Mouse (Mus musculus) neutrophil, adult 5-6 weeks (primary cell): Measurements from ENCODE around the gene Dnttip1. TPM values are rescaled to one million over a fixed set of nuclear protein-coding genes. Genes with fewer than 3 reads are reported as not detected.
A peak's percentile ranks its signal among the peaks of the same experiment; 100 is the strongest.
"Not testable (repeated sequence)": the region's sequence is repeated elsewhere in the genome, so short reads cannot be mapped to it uniquely, and the experiment has no call there.

Experiments used
- ATAC-seq: fragments of 151-379, 151-347 bp; 2 replicates; pipeline ENCODE4 v1.8.0; 2017; ENCODE audit warnings: mild to moderate bottlenecking, moderate TSS enrichment; ENCODE audit not compliant: insufficient number of reproducible peaks, poor library complexity, low FRiP score, severe bottlenecking; ENCODE audit errors: extremely low read depth
- total RNA-seq: library from RNA; stranded (forward); fragments of 200-1000 nt; gene quantifications from 2 replicates; pipeline ENCODE4 v1.2.3, GENCODE M21; 2017

The Dnttip1 gene
- total RNA-seq, 1 experiment from 2014 or later, result 26.7 TPM

DNA sequence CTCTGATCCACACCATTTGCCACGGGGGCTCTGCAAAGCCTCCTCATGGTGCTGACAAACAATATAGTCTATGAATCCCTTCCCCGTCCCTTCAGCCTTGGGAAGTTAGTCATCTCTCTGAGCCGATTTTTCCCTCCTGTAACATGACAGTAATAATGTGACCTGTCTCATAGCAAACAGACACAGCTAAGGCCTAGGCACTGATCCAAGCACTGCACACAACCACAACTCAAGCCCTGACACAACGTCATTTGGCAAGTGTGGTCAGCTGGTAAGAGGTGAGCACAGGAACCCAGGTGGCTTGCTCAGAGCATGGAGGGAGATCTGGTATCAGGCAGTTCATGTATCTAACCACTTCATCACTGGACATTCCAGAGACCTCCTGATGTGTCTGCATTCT, 50.1 kb downstream of the Dnttip1 start:
- ATAC-seq, result no peak

DNA sequence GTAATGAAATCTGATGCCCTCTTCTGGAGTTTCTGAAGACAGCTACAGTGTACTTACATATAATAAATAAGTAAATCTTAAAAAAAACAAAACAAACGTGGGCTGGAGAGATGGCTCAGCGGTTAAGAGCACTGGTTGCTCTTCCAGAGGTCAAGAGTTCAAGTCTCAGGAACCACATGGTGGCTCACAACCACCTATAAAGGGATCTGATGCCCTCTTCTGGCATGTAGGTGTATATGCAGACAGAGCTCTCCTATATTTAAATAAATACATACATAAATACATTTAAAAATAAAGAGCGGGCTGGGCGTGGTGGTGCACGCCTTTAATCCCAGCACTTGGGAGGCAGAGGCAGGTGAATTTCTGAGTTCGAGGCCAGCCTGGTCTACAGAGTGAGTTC, 52.8 kb downstream of the Dnttip1 start:
- ATAC-seq, result not testable (repeated sequence)

DNA sequence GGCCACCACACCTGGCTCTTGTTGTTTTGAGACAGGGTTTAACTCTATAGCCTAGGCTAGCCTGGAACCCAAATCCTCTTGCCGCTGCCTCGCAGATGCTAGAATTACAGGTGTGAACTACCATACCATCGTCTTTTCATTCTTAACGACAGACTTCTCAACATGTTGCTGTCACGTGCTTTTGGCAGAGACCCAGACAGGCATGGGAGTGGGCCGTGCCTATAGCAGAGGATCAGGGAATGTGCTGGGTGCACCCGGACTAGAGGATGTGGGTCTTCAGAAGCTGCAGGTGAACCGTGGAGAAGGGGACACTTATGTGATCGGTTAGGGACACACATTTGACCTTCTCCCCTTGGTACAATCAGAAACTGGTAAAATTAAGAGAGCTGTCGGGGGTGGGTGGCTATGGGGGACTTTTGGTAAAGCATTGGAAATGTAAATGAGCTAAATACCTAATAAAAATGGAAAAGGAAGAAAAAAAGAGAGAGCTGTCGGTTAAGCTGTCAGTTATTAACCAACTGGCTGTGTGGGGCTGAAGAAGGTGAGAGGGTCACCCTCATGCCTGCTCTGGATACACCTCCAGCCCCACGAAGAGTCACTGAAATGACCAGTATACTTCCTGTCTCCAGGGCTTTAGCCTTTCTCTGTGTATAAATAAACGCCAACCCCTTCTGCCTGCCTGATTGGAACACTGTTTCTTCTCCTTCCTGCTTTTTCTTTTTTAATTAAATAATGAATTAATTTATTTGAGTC, 54.6 kb downstream of the Dnttip1 start:
- ATAC-seq, result no peak

DNA sequence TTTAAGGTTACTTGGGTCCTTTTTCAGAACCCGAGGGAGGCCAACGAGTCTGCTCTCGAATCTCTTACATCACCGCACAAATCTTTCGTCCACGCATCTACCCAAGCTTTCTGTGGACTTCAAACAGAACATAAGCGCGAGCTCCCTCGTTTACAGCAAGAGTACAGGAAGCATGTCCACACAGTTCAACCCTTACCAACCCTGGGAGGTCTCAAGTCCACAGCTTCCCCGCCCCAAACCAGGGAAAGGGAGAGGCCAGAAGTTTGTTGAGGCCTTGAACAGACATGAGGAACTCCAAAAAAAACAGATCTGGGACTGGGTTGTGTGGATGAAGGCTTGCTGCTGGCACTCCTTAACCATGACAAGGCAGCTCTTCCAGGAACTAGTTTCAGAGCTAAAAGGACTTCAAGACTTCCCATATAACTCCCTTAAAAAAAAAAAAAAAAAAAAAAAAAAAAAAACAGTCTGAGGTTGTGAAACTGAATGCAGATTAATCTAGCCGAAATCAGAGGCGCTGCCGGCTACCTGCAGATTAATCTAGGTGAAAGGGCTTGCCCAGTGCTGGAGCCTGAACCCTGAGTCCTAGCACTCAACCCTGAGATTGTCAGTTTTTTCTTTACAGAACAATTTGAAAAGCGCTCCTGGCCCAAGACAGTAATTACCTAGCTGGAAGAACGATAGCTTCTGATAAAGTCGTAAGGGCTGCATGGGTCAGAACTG, 57.6 kb downstream of the Dnttip1 start:
- ATAC-seq, result no peak

DNA sequence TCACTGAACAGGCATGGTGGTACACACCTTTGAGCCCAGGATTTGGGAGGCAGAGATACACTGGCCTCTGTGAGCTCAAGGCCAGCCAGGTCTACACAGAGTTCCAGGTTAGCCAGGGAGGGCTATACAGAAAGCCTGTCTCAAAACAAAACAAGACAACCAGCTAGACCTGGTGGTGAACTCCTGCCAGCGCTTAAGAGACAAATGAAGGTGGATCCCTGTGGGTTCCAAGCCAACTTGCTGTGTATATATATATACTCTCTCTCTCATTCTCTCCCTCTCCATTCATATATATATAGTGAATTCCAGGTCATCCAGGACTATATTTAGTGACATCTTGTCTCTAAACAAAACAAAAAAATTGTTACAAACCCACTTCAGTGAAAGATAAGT, 58.1 kb downstream of the Dnttip1 start:
- no peak for ATAC-seq

DNA sequence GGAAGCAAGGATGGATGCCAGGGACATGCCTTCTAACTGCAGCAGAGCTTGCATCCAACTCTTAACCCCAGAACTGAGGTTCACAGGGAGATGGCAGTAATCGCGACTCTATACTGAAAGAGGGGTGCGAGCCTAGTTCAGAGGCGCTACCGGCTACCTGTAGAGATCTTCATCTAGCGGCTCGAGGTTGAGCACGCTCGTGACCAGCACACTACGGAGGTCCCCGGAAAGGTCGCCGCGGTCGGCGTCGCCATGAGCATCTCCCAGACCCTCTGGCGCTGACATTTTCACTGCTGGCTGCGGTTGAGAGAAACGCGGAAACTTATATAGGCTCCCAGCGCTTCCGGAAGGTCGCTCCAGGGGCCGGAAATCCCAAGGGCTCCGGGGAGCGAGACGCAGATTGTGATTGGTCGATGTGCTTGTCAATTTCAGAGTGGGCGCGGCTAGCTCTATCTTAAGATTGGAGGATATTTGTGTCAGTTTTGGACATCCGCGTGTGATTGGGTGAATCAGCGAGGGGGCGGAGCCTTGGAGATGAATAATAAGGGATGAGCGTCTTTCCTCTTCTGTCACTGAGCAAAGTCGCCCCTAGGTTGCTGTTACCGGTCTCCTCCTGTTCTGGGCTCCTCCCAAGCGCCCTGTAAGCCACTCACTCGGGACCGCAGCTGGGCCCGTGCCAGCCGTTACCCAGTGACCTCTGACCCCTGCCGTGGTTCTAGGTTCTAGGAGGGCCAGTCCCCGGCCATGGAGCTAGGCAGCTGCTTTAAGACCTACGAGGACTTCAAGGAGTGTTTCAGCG, 58.9 kb downstream of the Dnttip1 start, which contains the start of the genes Acot8 and Zswim3:
Gene Acot8 (minus strand): TSS at position 350 of the 799 bp plus-strand sequence.
Gene Zswim3 (plus strand): TSS at position 566 of the 799 bp plus-strand sequence.
- ATAC-seq, result peak; percentile 96

DNA sequence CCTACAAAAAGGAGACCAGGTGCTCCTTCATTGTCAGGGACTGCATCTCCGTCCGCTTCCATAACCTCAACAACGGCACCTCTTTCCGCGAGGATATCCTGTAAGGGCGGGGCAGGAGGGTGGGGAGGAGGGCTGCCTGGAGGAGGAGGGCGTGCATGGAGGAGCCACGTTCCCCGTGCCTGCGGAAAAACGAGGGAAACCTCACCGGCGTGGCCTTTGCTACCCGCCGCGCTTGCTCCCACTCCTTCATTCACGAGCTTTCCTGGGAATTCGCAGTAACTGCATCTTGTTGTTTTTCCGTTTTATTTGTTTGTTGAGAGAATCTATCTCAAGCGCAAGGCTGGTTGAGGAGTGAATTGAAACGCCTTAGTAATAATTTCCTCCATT, 59.5 kb downstream of the Dnttip1 start:
- no peak for ATAC-seq

DNA sequence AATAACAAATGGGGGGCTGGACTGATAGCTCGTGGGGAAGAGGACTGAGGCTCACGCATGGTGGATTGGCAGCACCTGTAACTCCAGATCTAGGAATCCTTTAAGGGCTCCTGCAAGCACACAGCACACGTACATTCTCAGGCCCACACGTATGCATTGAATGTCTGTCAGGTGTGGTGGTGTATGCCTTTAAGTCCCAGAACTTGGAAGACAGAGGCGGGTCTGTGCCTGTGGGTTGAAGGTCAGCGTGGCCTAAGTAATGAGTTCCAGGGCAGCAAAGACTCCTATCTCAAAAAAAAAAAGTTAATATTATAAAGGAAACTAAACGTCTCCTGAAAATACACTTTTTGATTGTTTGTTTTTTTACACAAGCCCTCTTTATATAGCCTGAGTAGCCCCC, 60.8 kb downstream of the Dnttip1 start:
- no peak for ATAC-seq

DNA sequence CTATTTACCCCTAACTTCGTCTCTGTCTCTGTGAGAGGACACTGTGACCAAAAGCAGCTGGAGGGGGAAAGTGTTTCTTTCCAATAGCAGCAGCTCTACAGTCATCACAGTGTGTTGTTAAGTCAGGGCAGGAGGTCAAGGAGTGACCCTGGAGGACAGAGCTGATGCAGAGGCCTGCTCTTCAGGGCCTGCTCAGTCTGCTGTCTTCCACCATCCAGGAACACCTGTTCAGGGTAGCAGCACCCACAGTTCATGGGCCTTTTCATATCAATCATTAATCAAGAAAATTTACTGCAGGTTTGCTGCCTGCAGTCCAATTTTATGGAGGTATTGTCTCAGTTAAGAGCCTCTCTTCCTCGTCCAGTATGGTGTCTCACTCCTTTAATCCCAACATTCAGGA, 67.8 kb downstream of the Dnttip1 start:
- no peak for ATAC-seq

DNA sequence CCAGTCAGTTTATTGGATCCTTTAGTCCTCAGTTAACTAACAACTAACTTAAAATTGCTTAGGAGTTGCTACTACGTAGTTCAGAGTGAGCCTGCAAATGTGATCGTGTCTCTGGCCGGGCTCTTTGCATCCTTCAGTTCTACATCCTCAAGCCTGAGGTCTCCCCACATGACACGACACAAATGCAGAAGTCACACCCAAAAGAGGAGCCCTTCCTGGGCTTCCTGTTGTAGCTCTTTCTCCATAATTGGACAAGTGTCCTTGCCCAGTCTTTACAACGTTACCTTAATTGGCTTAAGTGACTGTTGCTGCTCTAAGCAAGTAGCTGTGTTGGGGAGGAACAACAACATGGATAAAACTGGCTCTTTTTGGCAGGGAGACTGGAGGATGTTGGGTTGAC, 69.6 kb downstream of the Dnttip1 start:
- no peak for ATAC-seq

DNA sequence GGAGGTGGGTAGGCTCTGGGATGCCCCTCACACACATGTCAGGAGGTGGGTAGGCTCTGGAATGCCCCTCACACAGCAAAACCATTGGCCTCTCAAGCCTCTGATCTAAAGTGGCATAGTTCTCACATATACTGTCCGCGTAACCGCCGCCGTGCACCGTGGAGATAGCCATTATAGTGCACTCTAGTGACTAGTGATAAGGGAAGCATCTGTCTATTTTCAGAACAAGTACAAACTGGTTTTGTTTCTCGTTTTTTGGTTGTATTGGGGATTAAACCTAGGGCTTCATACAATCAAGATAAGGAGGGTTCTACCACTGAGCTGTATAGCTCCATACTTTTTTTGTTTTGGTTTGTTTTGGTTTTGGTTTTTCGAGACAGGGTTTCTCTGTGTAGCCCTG, 70.0 kb downstream of the Dnttip1 start:
- ATAC-seq, result no peak

DNA sequence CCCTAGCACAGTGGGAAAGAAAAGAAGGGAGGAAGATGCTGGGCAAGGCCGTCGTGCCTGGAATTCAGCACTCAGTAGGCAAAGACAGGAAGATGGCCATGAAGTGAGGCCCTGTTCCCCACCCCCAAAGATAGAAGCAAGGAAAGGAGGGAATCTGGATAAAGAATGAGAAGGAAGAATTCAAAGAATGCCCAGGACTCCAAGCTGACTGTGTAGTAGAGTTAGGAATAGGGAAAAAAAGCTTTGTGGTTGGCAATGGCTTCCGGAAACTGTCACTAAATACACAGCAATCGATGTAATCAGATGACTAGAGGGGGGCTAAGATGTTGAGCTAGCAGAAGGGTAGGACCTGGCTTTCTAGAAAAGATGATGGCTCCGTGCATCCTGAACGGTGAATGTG, 71.4 kb downstream of the Dnttip1 start:
- no peak for ATAC-seq

DNA sequence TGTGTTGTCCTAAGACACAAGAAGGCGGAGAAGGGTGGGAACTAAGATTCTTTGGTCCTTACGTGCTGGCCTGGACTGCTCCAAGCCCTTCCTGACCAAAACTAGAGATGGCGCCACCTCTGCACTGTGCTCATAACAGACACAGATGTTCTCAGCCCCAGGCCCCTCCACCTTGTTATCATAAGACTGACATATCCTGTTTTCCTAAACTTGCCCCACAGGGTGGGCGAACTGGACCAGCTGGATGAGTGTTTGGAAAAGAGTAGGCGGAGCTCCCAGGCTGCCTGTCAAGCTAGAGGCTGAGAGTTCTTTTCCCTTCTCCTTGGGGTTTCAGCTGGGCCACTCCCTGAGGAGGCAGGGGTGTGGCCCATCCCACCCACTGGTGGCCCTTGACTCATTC, 71.9 kb downstream of the Dnttip1 start:
- no peak for ATAC-seq

Other genes with a start within 250 kb of the Dnttip1 start
- 26.2 and 29.7 TPM in 2 replicates for gene Pigt, start 248.5 kb upstream of the Dnttip1 start, total RNA-seq
- gene Wfdc2, start 183.6 kb upstream of the Dnttip1 start, total RNA-seq, result not detected in 2 replicates
- gene Spint3, start 172.5 kb upstream of the Dnttip1 start, total RNA-seq, result not detected in 2 replicates
- gene Wfdc6a, start 160.5 kb upstream of the Dnttip1 start, total RNA-seq, result not detected in 2 replicates
- gene Eppin, start 152.4 kb upstream of the Dnttip1 start, total RNA-seq, result not detected in 2 replicates
- not detected in 2 replicates for gene Wfdc6b, start 132.5 kb upstream of the Dnttip1 start, total RNA-seq
- not detected in 2 replicates for gene Wfdc8, start 132.4 kb upstream of the Dnttip1 start, total RNA-seq
- not detected in 2 replicates for gene Wfdc16, start 107.2 kb upstream of the Dnttip1 start, total RNA-seq
- gene Wfdc10, start 89.9 kb upstream of the Dnttip1 start, total RNA-seq, result not detected in 2 replicates
- not detected in 2 replicates for gene Wfdc9, start 89.4 kb upstream of the Dnttip1 start, total RNA-seq
- not detected in 2 replicates for gene Wfdc11, start 71.9 kb upstream of the Dnttip1 start, total RNA-seq
- gene Wfdc13, start 60.9 kb upstream of the Dnttip1 start, total RNA-seq, result not detected in 2 replicates
- not detected in 2 replicates for gene Spint4, start 47.5 kb upstream of the Dnttip1 start, total RNA-seq
- not detected in 2 replicates for gene Spint5, start 30.7 kb upstream of the Dnttip1 start, total RNA-seq
- 0.58 TPM in 1 of 2 replicates, not detected in the other for gene Wfdc3, start 52 bp upstream of the Dnttip1 start, total RNA-seq
- 2.8 and 3.7 TPM in 2 replicates for gene Ube2c, start 23.9 kb downstream of the Dnttip1 start, total RNA-seq
- not detected in 2 replicates for gene Tnnc2, start 34.0 kb downstream of the Dnttip1 start, total RNA-seq
- gene Snx21, start 39.8 kb downstream of the Dnttip1 start, total RNA-seq, result 1.6 and 2.6 TPM in 2 replicates
- 35.4 and 39.3 TPM in 2 replicates for gene Acot8, start 58.9 kb downstream of the Dnttip1 start, total RNA-seq
- 3.8 and 3.9 TPM in 2 replicates for gene Zswim3, start 59.1 kb downstream of the Dnttip1 start, total RNA-seq
- 1.8 and 2.9 TPM in 2 replicates for gene Zswim1, start 76.7 kb downstream of the Dnttip1 start, total RNA-seq
- gene Spata25, start 82.6 kb downstream of the Dnttip1 start, total RNA-seq, result not detected in 2 replicates
- gene Ctsa, start 86.9 kb downstream of the Dnttip1 start, total RNA-seq, result 314 and 340 TPM in 2 replicates
- gene Neurl2, start 87.5 kb downstream of the Dnttip1 start, total RNA-seq, result 1.4 and 4.1 TPM in 2 replicates
- gene Pltp, start 111.7 kb downstream of the Dnttip1 start, total RNA-seq, result 8.0 and 11.2 TPM in 2 replicates
- gene Pcif1, start 133.3 kb downstream of the Dnttip1 start, total RNA-seq, result 59.3 and 66.9 TPM in 2 replicates
- 28.2 and 30.4 TPM in 2 replicates for gene Zfp335, start 165.8 kb downstream of the Dnttip1 start, total RNA-seq
- 611 and 622 TPM in 2 replicates for gene Mmp9, start 194.8 kb downstream of the Dnttip1 start, total RNA-seq
- 0.98 and 1.7 TPM in 2 replicates for gene Slc12a5, start 214.8 kb downstream of the Dnttip1 start, total RNA-seq